ENCODE assay signal across 22 mouse cellular contexts in genomic region chr13:113415527-113415926, GRCm38 (mm10).
DNase-seq lines count a peak whose midpoint lies in the region; ATAC-seq and TF ChIP-seq lines count a peak whose summit lies in the region.
"Had no signal": no experiment of that assay in that cellular context is flagged by ENCODE, and none has a peak within 500 bp of the region (broad histone marks: within the 10 kb centered on the region; RNA-seq: fewer than 3 reads in every experiment).

No protein-coding gene starts in this region.

- no peak for DNase-seq in Patski (ENCODE audit: low read depth, low spot score)
- DNase-seq in brain, embryonic 14.5 days (ENCODE audit: low read depth): peak; percentile 12
- no peak for DNase-seq in cerebellum, postnatal 10 days
- no peak for DNase-seq in cerebellum, adult 11 months
- DNase-seq: adrenal gland, adult 8-10 months; adrenal gland, postnatal 14 days; adrenal gland, postnatal 36 days; cerebellum, adult 11-12 months; cerebellum, adult 9-10 months; cerebellum, postnatal 14 days; cerebellum, postnatal 36 days; embryo, embryonic 11 days had no signal

- H3K4me2 ChIP-seq in stomach, embryonic 16.5 days (ENCODE audit: low read depth, low read length): no peak overlapping the region
- H3K4me2 ChIP-seq: embryonic facial prominence, embryonic 13.5 days; embryonic facial prominence, embryonic 15.5 days; forebrain, embryonic 12.5 days had no signal

- no peaks in the 10 kb centered on the region for H3K27me3 ChIP-seq in Patski
- H3K27me3 ChIP-seq in stomach, embryonic 16.5 days (ENCODE audit: control insufficient read depth, insufficient read depth, low read length): no peaks in the 10 kb centered on the region
- H3K27me3 ChIP-seq: embryonic facial prominence, embryonic 13.5 days; embryonic facial prominence, embryonic 15.5 days; forebrain, embryonic 12.5 days had no signal

- no peak for TF ChIP-seq CTCF in Patski (IDR thresholded peaks at IDR 0.05)
- no peak for TF ChIP-seq CTCF in brain, embryonic 14.5 days (IDR thresholded peaks at IDR 0.05; ENCODE audit: borderline replicate concordance, extremely low read depth, insufficient read depth, insufficient read length)

- no peak overlapping the region for H3K4me3 ChIP-seq in stomach, embryonic 16.5 days (replicated peaks; ENCODE audit: low read length)
- H3K4me3 ChIP-seq: embryonic facial prominence, embryonic 13.5 days; embryonic facial prominence, embryonic 15.5 days; erythroblast, embryonic 14.5 days; forebrain, embryonic 10.5 days; forebrain, embryonic 12.5 days had no signal

- no peak overlapping the region for H3K9ac ChIP-seq in stomach, embryonic 16.5 days (ENCODE audit: low read length)
- H3K9ac ChIP-seq: embryonic facial prominence, embryonic 13.5 days; embryonic facial prominence, embryonic 15.5 days; forebrain, embryonic 12.5 days had no signal

- POLR2A ChIA-PET in Patski (lab: Charles Lee): no interaction called here

- CTCF ChIA-PET in Patski (lab: Charles Lee): no interaction called here

- peaks cover 12% of the 10 kb centered on the region for H3K4me1 ChIP-seq in stomach, embryonic 16.5 days (ENCODE audit: control insufficient read depth, insufficient read depth, low read length)

- H3K9me3 ChIP-seq in stomach, embryonic 16.5 days (replicated peaks; ENCODE audit: control insufficient read depth, low read length): no peaks in the 10 kb centered on the region
- H3K9me3 ChIP-seq: embryonic facial prominence, embryonic 13.5 days; embryonic facial prominence, embryonic 15.5 days; forebrain, embryonic 10.5 days had no signal

- H3K36me3 ChIP-seq in stomach, embryonic 16.5 days (ENCODE audit: control insufficient read depth, insufficient read depth, low read length): no peaks in the 10 kb centered on the region
- H3K36me3 ChIP-seq: embryonic facial prominence, embryonic 13.5 days; embryonic facial prominence, embryonic 15.5 days; forebrain, embryonic 10.5 days; forebrain, embryonic 12.5 days had no signal

- ATAC-seq in Patski: peak; percentile 87
- ATAC-seq in stomach, embryonic 16.5 days (ENCODE audit: insufficient read depth, low FRiP score): 0 out of 2 replicates have a peak, but pooled peaks have one; percentile 35
- ATAC-seq in megakaryocyte-erythroid progenitor cell, adult 5-6 weeks (replicated peaks; ENCODE audit: low FRiP score, low TSS enrichment, poor library complexity, severe bottlenecking): no peak
- ATAC-seq: activated CD4-positive, CD25-positive, alpha-beta regulatory T cell, adult 4 months; forebrain, embryonic 14.5 days; forebrain, embryonic 16.5 days had no signal

- WGBS in stomach, embryonic 16.5 days: 76% methylated on average over 7 of the region's 7 CpGs

- H3K27ac ChIP-seq in stomach, embryonic 16.5 days (ENCODE audit: low read length): no peak overlapping the region
- H3K27ac ChIP-seq: embryonic facial prominence, embryonic 13.5 days; embryonic facial prominence, embryonic 15.5 days; forebrain, embryonic 10.5 days; forebrain, embryonic 12.5 days had no signal

- in situ Hi-C loops in Patski (cut with MboI; ENCODE audit: low pct_unique_long_range_greater_than_20kb): no loop called here

- TF ChIP-seq POLR2A in brain, embryonic 14.5 days (IDR thresholded peaks at IDR 0.05; ENCODE audit: borderline replicate concordance, extremely low read depth, insufficient read depth, insufficient read length, poor library complexity, severe bottlenecking): no peak
